Mouse (Mus musculus) kidney, postnatal 14 days (tissue): ENCODE results near the gene Ostf1.

ENCODE experiments used
- DNase-seq: peaks from one replicate; pipeline ENCODE4 v3.0.0; 2022; ENCODE audit warnings: mixed read lengths

The Ostf1 gene

GRCm38 (mm10) chr19:18644084-18644483 lies 12.5 kb upstream of the Ostf1 start:
- no peak for DNase-seq

- DNase-seq, result no peak
These were observed 11.8 kb upstream of the Ostf1 start for GRCm38 (mm10) chr19:18643411-18643810.

DNA sequence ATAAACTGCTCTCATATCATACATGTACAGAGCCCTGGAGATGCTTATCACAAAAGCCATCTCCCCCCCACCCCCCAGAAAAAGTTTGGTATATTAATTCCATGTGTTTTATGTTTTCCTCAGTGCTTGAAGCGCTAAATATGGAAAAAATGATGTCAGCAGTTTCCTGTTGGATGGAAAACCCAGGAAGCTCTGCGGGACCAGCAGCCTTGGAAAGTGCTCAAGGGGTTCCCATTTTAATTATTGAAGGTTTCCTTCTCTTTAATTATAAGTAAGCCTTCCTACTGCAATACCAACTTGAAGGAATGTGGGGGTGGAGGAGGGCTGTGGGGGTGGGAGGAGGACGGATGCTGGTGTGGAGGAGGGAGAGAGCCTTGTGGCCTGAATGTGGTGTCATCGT lies 9.4 kb upstream of the Ostf1 start:
- no peak for DNase-seq

DNA sequence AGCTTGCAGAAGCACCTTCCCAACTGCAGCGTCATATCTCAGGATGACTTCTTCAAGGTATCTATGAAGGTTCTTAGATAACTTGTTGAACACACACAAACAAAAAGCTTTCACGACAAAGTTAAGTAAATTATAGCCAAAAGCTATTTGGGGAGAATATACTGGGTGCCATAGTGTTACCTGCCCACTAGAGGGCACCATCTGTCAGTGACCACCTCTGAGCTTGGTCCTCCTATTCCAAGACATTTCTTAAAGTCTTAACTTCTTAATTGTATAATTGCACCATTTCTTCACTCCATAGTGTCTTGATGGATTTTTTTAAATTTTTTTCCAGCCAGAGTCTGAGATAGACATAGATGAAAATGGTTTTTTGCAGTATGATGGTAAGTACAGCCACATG lies 7.9 kb upstream of the Ostf1 start:
- DNase-seq, result no peak

- no peak for DNase-seq
These were observed 7.3 kb upstream of the Ostf1 start for GRCm38 (mm10) chr19:18638949-18639348.

DNA sequence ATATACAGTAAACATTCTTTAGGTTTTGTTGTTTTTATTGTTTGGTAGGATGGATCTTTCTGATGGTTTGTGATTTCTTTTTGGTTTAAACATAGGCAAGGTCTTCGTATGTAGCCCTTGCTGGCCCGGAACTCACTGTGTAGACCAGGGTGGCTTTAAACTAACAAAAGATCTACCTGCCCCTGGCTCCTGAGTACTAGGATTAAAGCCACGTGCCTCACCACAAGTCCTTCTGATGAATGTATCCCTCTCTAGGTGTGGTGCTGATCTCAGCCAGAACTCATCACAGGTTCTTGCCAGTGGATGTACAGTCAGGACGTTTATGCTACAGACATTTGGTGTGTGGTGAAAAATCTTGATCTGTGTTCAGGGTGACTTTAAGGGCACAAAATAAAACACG lies 6.3 kb upstream of the Ostf1 start:
- no peak for DNase-seq

DNA sequence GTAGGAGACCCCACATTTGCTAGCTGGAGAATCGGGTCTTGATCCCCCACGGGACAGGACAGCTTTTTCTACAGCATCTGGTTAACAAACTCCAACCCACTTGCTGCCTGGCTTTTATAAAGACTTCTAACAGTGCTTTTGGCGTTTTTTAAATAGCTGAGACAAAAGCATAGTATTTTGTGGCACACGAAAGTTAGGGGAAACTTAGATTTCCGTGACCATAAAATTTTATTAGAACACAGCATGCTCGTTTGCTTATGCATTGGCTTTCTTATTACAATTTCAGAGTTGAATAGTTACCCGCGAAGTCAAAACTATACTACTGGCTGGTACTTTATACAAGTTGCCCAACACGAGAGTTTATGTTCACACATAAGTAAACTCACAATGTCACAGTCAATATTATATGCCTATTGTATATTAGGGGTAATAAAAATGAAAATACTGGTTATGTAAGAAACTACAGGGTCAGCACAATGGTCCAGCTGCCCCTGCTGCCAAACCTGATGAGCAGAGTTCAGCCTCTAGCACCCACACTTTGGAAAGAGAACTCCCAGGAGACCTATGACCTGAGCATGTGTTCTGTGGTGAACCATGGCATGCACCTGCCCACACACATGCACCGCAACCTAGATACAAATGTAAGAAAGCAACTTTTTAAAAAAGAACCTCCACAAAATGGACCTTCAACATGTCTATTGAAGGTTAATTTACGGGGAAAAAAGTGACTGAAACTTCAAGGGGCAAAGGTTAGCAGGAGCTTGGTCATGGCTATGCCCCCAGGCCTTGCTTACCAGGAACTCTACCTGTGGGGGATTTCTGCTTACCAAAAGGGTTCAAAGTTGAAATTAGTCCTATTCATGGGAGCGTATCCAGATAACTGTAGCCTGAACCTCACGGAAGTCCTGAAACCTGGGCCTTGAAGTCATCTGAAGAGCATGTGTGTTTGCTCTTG lies 885 bp upstream of the Ostf1 start:
- DNase-seq, result peak; percentile 67

DNA sequence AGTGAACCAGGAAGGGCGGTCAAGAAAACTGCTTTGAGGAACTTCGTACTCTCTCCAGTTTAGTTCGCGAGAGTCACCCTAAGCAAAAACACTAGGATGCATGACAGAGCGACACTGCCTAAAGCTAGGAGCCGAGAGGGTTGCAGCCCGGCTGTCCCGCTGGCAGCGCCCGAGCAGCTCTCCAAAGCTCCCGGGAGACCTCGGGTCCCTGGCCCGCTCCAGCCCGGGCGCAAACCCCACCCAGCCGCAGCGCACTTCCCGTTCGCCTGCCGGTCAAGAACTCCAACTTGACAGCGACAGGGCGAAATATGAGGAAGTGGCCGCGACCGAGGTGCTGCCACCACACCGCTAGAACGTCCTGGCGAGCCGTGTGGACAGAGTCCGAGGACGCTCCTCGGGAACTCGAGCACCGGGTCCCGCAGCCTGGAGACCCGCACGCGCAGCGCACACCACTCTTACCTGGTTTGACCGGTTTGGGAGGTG lies 421 bp downstream of the Ostf1 start:
- peak; percentile 73 for DNase-seq

DNA sequence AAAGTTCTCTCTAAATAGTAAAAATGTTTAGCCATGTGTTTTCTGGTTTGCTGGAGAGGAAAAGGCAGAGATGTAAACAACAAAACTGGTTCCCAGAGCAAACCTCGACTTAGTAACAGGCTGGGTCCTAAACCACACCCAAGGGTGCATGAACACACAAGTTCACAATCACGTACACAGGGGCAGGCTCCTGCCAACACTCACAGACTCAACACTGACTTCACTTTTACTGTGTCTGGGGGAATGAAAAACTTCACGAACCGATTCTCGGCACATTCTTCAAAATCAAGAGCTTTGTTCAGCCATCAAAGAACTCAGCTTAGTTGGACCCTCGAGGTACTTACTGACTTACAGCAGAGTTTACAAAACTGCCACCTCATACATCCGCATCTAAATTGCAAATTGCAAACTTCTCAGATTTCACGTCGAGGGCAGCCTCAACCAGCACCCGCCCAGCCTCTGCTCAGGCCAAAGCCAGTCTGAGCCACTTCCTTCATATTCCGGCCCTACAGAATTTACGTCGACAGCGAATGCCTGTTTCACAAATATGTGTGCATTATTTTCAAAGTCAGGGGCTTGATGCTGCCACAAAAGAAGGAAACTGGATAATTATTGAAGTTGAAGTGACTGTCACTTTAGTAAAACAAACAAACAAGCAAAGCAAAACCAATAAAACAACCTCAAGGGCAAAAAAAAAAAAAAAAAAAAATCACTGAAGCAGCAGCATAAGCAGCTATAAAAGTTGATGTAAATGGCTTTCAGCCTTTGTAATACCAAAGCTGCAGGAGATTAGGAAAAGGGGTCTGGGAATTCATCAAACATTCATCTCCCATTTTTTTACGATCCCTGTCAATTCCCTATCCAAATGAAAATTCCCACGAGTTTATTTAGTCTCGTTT lies 1.2 kb downstream of the Ostf1 start:
- peak; percentile 76 for DNase-seq

- DNase-seq, result peak; percentile 93
These were observed 2.0 kb downstream of the Ostf1 start for GRCm38 (mm10) chr19:18629589-18629988.

DNA sequence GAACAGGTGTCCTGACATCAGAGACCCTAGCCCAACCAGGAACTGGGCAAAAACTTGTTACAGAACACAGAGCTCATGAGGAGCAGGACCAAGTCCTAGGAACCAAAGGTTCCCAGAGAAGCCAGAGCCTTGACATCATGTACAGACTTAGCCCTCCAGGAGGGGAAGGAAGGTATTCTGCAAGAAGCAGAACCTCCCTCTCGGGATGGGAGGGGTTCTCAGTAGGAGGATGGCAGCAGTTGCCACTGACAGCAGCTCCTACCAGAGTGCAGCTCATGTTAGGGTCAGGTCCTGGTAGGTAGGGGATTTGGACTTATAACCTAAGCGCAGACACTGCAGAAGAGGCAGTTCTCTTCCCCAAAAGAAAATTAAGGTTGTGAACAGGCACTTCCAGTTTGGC lies 7.7 kb downstream of the Ostf1 start:
- no peak for DNase-seq

DNA sequence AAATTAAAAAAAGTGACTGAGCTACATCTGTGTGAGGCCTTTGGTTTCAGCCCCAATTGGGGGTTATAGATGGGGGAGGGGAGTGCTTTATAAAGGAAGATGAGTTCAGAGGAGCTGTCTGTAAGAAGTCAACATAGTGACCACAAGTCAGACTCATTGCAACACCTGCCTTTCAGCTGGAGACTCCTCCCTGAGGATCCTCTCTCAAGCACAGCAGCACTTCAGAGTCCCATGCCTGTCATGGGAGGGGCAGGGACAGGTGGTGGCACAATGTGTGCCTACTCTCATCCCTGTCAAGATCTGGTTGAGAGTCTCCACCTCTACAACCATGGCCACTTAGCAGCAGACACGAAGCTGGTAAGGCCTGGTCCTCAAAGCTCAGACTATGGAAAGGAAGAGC lies 11.9 kb downstream of the Ostf1 start:
- DNase-seq, result no peak

DNA sequence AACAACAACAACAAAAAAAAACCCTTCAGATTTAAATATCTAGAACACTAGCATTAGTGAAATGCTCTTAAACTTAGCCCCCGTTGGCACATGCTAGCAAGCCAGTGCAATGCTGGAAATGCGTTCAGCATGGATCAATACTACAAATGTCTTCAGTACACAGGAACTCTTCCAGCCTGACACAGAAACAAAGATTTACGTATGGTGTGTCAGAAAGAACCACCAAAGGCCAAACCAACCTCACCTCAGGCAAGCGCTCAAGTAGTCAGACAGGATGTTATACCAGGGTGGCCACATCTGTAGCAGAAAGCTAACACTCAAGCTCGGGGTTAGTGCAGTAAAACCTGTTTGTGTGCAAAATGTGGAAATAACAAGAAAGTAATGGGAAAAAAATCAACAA lies 12.6 kb downstream of the Ostf1 start:
- no peak for DNase-seq

GRCm38 (mm10) chr19:18617504-18617903 lies 14.1 kb downstream of the Ostf1 start:
- DNase-seq, result no peak

- DNase-seq, result peak; percentile 42
These were observed 15.9 kb downstream of the Ostf1 start for GRCm38 (mm10) chr19:18615680-18616240.

DNA sequence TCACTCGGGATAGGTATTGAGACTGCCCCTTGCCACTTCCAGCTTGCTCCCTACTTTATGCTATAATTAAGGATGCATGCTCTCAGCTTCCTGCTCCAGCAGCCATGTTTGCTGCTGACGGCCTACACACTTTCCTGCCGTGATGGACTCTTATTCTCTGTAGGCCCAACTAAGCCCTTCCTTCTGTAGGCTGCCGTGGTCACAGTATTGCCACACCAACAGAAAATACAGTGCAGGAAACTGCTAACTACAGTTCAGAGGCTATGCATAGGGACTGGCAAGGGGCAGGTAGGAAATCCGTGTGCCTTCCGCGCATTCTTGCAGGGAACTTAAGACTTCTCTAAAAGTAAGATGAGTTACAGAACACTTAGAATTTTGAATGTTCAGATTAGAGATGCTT lies 17.3 kb downstream of the Ostf1 start:
- no peak for DNase-seq

GRCm38 (mm10) chr19:18608975-18609374 lies 22.6 kb downstream of the Ostf1 start:
- DNase-seq, result peak; percentile 37

GRCm38 (mm10) chr19:18607907-18608306 lies 23.7 kb downstream of the Ostf1 start:
- DNase-seq, result no peak

- DNase-seq, result no peak
These were observed 28.6 kb downstream of the Ostf1 start for GRCm38 (mm10) chr19:18603011-18603410.

DNA sequence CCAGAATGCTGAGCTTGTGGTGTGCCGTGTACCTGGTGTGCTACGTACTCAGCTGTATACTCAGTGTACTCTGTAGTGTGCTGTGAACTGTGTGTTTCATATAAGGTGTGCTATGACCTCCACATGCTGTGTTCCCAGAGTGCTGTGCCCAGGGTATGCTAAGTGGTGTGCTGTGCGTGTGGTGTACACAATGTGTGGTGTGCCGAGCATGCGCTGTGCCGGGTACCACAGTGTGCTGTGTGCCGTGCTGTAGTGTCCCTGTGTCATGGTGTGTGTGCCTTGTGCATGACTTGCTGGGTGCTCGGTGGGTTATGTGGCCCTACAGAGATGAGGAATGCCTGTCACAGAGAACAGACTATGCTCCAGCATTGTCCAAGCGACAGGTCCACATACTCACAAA lies 31.0 kb downstream of the Ostf1 start:
- DNase-seq, result no peak

- no peak for DNase-seq
These were observed 32.0 kb downstream of the Ostf1 start for GRCm38 (mm10) chr19:18599650-18600049.

GRCm38 (mm10) chr19:18599051-18599450 lies 32.6 kb downstream of the Ostf1 start:
- no peak for DNase-seq

- no peak for DNase-seq
These were observed 33.2 kb downstream of the Ostf1 start for GRCm38 (mm10) chr19:18598265-18598926.
